Mouse (Mus musculus): ENCODE measurements around the gene Pbx2.

Pbx2 gene

GRCm38 (mm10) chr17:34583397-34583796 lies 7.7 kb upstream of the Pbx2 start:
- no peak for DNase-seq

GRCm38 (mm10) chr17:34583819-34584218 lies 7.2 kb upstream of the Pbx2 start:
- no peak for DNase-seq

GRCm38 (mm10) chr17:34585121-34585520 lies 5.9 kb upstream of the Pbx2 start:
- no peak for DNase-seq

- no peak for DNase-seq
Observed at GRCm38 (mm10) chr17:34585877-34586771, 4.9 kb upstream of the Pbx2 start.

- DNase-seq, result peak; percentile 58
Observed at GRCm38 (mm10) chr17:34586796-34587422, 4.2 kb upstream of the Pbx2 start.

- peak; percentile 98 for DNase-seq
Observed at GRCm38 (mm10) chr17:34587423-34587811, 3.6 kb upstream of the Pbx2 start.

- DNase-seq, result no peak
Observed at GRCm38 (mm10) chr17:34587814-34588213, 3.3 kb upstream of the Pbx2 start.

- peak; percentile 39 for DNase-seq
Observed at GRCm38 (mm10) chr17:34588767-34589166, 2.3 kb upstream of the Pbx2 start.

GRCm38 (mm10) chr17:34589206-34589605 lies 1.9 kb upstream of the Pbx2 start:
- DNase-seq, result peak; percentile 52

- peak; percentile 83 for DNase-seq
Observed at GRCm38 (mm10) chr17:34589681-34590101, 1.4 kb upstream of the Pbx2 start, which contains the start of gene Gpsm3. TSS of gene Gpsm3 (plus strand) at chr17:34589806.

GRCm38 (mm10) chr17:34590154-34590987 lies 695 bp upstream of the Pbx2 start:
- peak; percentile 45 for DNase-seq

- DNase-seq, result peak; percentile 91
Observed at GRCm38 (mm10) chr17:34591994-34592375, 919 bp downstream of the Pbx2 start.

GRCm38 (mm10) chr17:34592581-34593549 lies 1.8 kb downstream of the Pbx2 start:
- DNase-seq, result peak; percentile 34

GRCm38 (mm10) chr17:34593752-34594525 lies 2.9 kb downstream of the Pbx2 start:
- DNase-seq, result no peak

- DNase-seq, result no peak
Observed at GRCm38 (mm10) chr17:34596098-34596497, 5.0 kb downstream of the Pbx2 start.

GRCm38 (mm10) chr17:34597566-34598095 lies 6.6 kb downstream of the Pbx2 start, which contains the start of gene Ager:
TSS of gene Ager (plus strand) at chr17:34597862.
- DNase-seq, result no peak

- no peak for DNase-seq
Observed at GRCm38 (mm10) chr17:34599891-34600290, 8.8 kb downstream of the Pbx2 start.

GRCm38 (mm10) chr17:34601796-34602195 lies 10.7 kb downstream of the Pbx2 start:
- no peak for DNase-seq

- DNase-seq, result peak; percentile 98
Observed at GRCm38 (mm10) chr17:34603375-34604060, 12.5 kb downstream of the Pbx2 start, which contains the start of gene Rnf5. TSS of gene Rnf5 (minus strand) at chr17:34603690.

- DNase-seq, result peak; percentile 98
Observed at GRCm38 (mm10) chr17:34604061-34604508, 13.0 kb downstream of the Pbx2 start, which contains the start of gene Agpat1. TSS of gene Agpat1 (plus strand) at chr17:34604262.

All from thymus, postnatal 25 days (tissue).